Mouse (Mus musculus) ES-Bruce4 (cell line): ENCODE data around the gene Cdk17. TPM values are rescaled to one million over a fixed set of nuclear protein-coding genes. Genes with fewer than 3 reads are reported as not detected.

Experiments used
- H3K27ac ChIP-seq: 2 replicates; pipeline ENCODE4 v1.5.1; 2012; ENCODE audit warnings: low read length, inconsistent platforms; ENCODE audit not compliant: insufficient read depth
- H3K27me3 ChIP-seq: 2 replicates; pipeline ENCODE4 v1.6.1; 2012; ENCODE audit warnings: mild to moderate bottlenecking, low read length, inconsistent platforms; ENCODE audit not compliant: control insufficient read depth, poor library complexity, insufficient read depth, severe bottlenecking
- H3K36me3 ChIP-seq: 2 replicates; pipeline ENCODE4 v1.6.1; 2012; ENCODE audit warnings: inconsistent platforms, mild to moderate bottlenecking, low read length, moderate library complexity; ENCODE audit not compliant: control insufficient read depth, poor library complexity, insufficient read depth, severe bottlenecking
- H3K4me1 ChIP-seq: one replicate; pipeline ENCODE4 v1.8.1; 2011; ENCODE audit warnings: low read length; ENCODE audit not compliant: control insufficient read depth, insufficient read depth
- H3K4me3 ChIP-seq: 2 replicates; pipeline ENCODE4 v1.5.1; 2011; ENCODE audit warnings: low read depth, mild to moderate bottlenecking, low read length
- H3K9ac ChIP-seq: 2 replicates; pipeline ENCODE4 v1.6.1; 2012; ENCODE audit warnings: low read depth, mild to moderate bottlenecking, inconsistent platforms; ENCODE audit not compliant: poor library complexity, severe bottlenecking
- H3K9me3 ChIP-seq: replicated peaks from 2 replicates; pipeline ENCODE4 v1.6.1; 2012; ENCODE audit warnings: mild to moderate bottlenecking, low read length, inconsistent platforms; ENCODE audit not compliant: control insufficient read depth, poor library complexity, insufficient read depth, severe bottlenecking
- CTCF ChIP-seq: IDR thresholded peaks from one replicate; pipeline ENCODE4 v1.8.1; 2011; ENCODE audit warnings: low read depth, low read length
- EP300 ChIP-seq: IDR thresholded peaks from 2 replicates; pipeline ENCODE4 v1.6.1; 2011; ENCODE audit warnings: low read depth, low read length; ENCODE audit not compliant: insufficient read depth
- POLR2A ChIP-seq: IDR thresholded peaks from one replicate; pipeline ENCODE4 v1.8.1; 2011; ENCODE audit warnings: low read length; ENCODE audit not compliant: insufficient read depth
- polyA plus RNA-seq: library from polyadenylated mRNA; stranded (reverse); fragments of >200 nt; gene quantifications from 2 replicates; pipeline ENCODE4 v1.2.4, GENCODE M21; 2011; ENCODE audit warnings: low read depth; ENCODE audit not compliant: missing spikeins, insufficient read depth, insufficient read length

Cdk17 gene
- polyA plus RNA-seq, 1 experiment: 44.2 TPM

GRCm38 (mm10) chr10:93116636-93117035, 44.0 kb upstream of the Cdk17 start:
- no peak overlapping the region for H3K27ac ChIP-seq
- H3K9me3 ChIP-seq: no peaks in the 10 kb centered on the region; the same call in 1 of the 2 replicates
- no peaks in the 10 kb centered on the region for H3K27me3 ChIP-seq
- no peak overlapping the region for H3K9ac ChIP-seq
- TF ChIP-seq EP300 (no peak), CTCF (no peak), POLR2A (no peak)
- no peak overlapping the region for H3K4me3 ChIP-seq
- H3K36me3 ChIP-seq: no peaks in the 10 kb centered on the region
- H3K4me1 ChIP-seq: no peaks in the 10 kb centered on the region

- Histone ChIP-seq H3K27ac (no peak overlapping the region), H3K36me3 (no peaks in the 10 kb centered on the region), H3K27me3 (no peaks in the 10 kb centered on the region), H3K4me3 (no peak overlapping the region), H3K9me3 (no peaks in the 10 kb centered on the region; the same call in 1 of the 2 replicates), H3K9ac (no peak overlapping the region), H3K4me1 (no peaks in the 10 kb centered on the region)
- no peak for TF ChIP-seq POLR2A
Measured at GRCm38 (mm10) chr10:93119809-93120208, 40.9 kb upstream of the Cdk17 start.

GRCm38 (mm10) chr10:93121262-93121860, 39.3 kb upstream of the Cdk17 start:
- no peaks in the 10 kb centered on the region for H3K27me3 ChIP-seq
- no peaks in the 10 kb centered on the region for H3K4me1 ChIP-seq

GRCm38 (mm10) chr10:93122399-93123184, 38.1 kb upstream of the Cdk17 start:
- no peak for TF ChIP-seq EP300
- no peak for TF ChIP-seq POLR2A
- no peak for TF ChIP-seq CTCF
- no peaks in the 10 kb centered on the region for H3K36me3 ChIP-seq
- H3K9ac ChIP-seq: no peak overlapping the region
- no peaks in the 10 kb centered on the region for H3K4me1 ChIP-seq
- H3K4me3 ChIP-seq: no peak overlapping the region
- no peaks in the 10 kb centered on the region for H3K27me3 ChIP-seq
- no peaks in the 10 kb centered on the region for H3K9me3 ChIP-seq
- no peak overlapping the region for H3K27ac ChIP-seq

More at GRCm38 (mm10) chr10:93121262-93121860, 39.3 kb upstream of the Cdk17 start:
- Histone ChIP-seq H3K4me3 (no peak overlapping the region), H3K9ac (no peak overlapping the region), H3K27ac (no peak overlapping the region), H3K36me3 (no peaks in the 10 kb centered on the region), H3K9me3 (no peaks in the 10 kb centered on the region; the same call in 1 of the 2 replicates)
- no peak for TF ChIP-seq POLR2A
- TF ChIP-seq CTCF: no peak
- no peak for TF ChIP-seq EP300

- Histone ChIP-seq H3K4me1 (no peaks in the 10 kb centered on the region), H3K4me3 (no peak overlapping the region), H3K9me3 (no peaks in the 10 kb centered on the region), H3K36me3 (no peaks in the 10 kb centered on the region), H3K27me3 (no peaks in the 10 kb centered on the region), H3K9ac (no peak overlapping the region), H3K27ac (no peak overlapping the region)
- TF ChIP-seq EP300: no peak
- no peak for TF ChIP-seq POLR2A
- TF ChIP-seq CTCF: no peak
Measured at GRCm38 (mm10) chr10:93123310-93123709, 37.4 kb upstream of the Cdk17 start.

- Histone ChIP-seq H3K4me3 (no peak overlapping the region), H3K36me3 (no peaks in the 10 kb centered on the region), H3K27ac (no peak overlapping the region), H3K9ac (no peak overlapping the region), H3K9me3 (no peaks in the 10 kb centered on the region), H3K27me3 (no peaks in the 10 kb centered on the region), H3K4me1 (no peaks in the 10 kb centered on the region)
- no peak for TF ChIP-seq EP300
- no peak for TF ChIP-seq POLR2A
- no peak for TF ChIP-seq CTCF
Measured at GRCm38 (mm10) chr10:93123957-93124613, 36.6 kb upstream of the Cdk17 start.
